Mouse (Mus musculus) right cerebral cortex, postnatal 4 days (tissue): Measurements from ENCODE around the gene Galr3.
"Not testable (repeated sequence)": the region's sequence is repeated elsewhere in the genome, so short reads cannot be mapped to it uniquely, and the experiment has no call there.

ENCODE experiments used
- DNase-seq: peaks from one replicate; pipeline ENCODE4 v3.0.0-alpha.2; 2022

The Galr3 gene

GRCm38 (mm10) chr15:79027291-79028205 is 14.1 kb upstream of the Galr3 start:
- DNase-seq = no peak

- peak; percentile 95 for DNase-seq
Measured at GRCm38 (mm10) chr15:79028237-79028738, 13.4 kb upstream of the Galr3 start, which contains the start of gene H1f0. H1f0 (plus strand) TSS chr15:79028450.

GRCm38 (mm10) chr15:79028823-79029484 is 12.7 kb upstream of the Galr3 start:
- no peak for DNase-seq

GRCm38 (mm10) chr15:79029519-79030241 is 12.0 kb upstream of the Galr3 start:
- no peak for DNase-seq

GRCm38 (mm10) chr15:79030551-79031435 is 10.9 kb upstream of the Galr3 start:
- DNase-seq = peak; percentile 75

GRCm38 (mm10) chr15:79031908-79032307 is 9.8 kb upstream of the Galr3 start:
- not testable (repeated sequence) for DNase-seq

GRCm38 (mm10) chr15:79037913-79038328 is 3.8 kb upstream of the Galr3 start:
- DNase-seq = peak; percentile 76

- DNase-seq = no peak
Measured at GRCm38 (mm10) chr15:79038331-79038730, 3.4 kb upstream of the Galr3 start.

- peak; percentile 51 for DNase-seq
Measured at GRCm38 (mm10) chr15:79038853-79039252, 2.8 kb upstream of the Galr3 start.

GRCm38 (mm10) chr15:79040501-79041416 is 926 bp upstream of the Galr3 start:
- DNase-seq = no peak

GRCm38 (mm10) chr15:79042721-79043491 is 1.2 kb downstream of the Galr3 start:
- peak; percentile 48 for DNase-seq

GRCm38 (mm10) chr15:79044837-79045236 is 3.2 kb downstream of the Galr3 start:
- DNase-seq = no peak

GRCm38 (mm10) chr15:79048186-79048585 is 6.5 kb downstream of the Galr3 start:
- DNase-seq = no peak

GRCm38 (mm10) chr15:79050160-79050845 is 8.6 kb downstream of the Galr3 start:
- no peak for DNase-seq

- no peak for DNase-seq
Measured at GRCm38 (mm10) chr15:79050964-79051363, 9.3 kb downstream of the Galr3 start.

- DNase-seq = no peak
Measured at GRCm38 (mm10) chr15:79051461-79052360, 10.0 kb downstream of the Galr3 start.

GRCm38 (mm10) chr15:79052366-79052765 is 10.7 kb downstream of the Galr3 start:
- no peak for DNase-seq

GRCm38 (mm10) chr15:79056601-79057000 is 14.9 kb downstream of the Galr3 start:
- DNase-seq = no peak
